Mouse (Mus musculus): ENCODE results near the gene Slfn5. TPM values are rescaled to one million over a fixed set of nuclear protein-coding genes. Genes with fewer than 3 reads are reported as not detected.

Gene Slfn5
- total and polyA plus RNA-seq, 3 experiments, result 17.9 to 59.2 (median 54.1) TPM

- 23% methylated on average over 28 of the region's 29 CpGs for WGBS
- intact Hi-C loops (cut with DNase I), result no loop called here
- no peak for TF ChIP-seq POLR2A (IDR thresholded peaks at IDR 0.05; ENCODE audit: insufficient read depth, low read depth, low read length)
- no peak for TF ChIP-seq EP300 (IDR thresholded peaks at IDR 0.05; ENCODE audit: insufficient read depth, low read depth, low read length)
- no peak for TF ChIP-seq CTCF (IDR thresholded peaks at IDR 0.05)
- Histone ChIP-seq H3K79me2 (replicated peaks; ENCODE audit: control insufficient read depth, insufficient read depth, low read length) (peaks cover 3% of the 10 kb centered on the region), H3K27me3 (ENCODE audit: control insufficient read depth, insufficient read depth, low read length) (no peaks in the 10 kb centered on the region), H3K36me3 (ENCODE audit: control insufficient read depth, insufficient read depth, low read length) (no peaks in the 10 kb centered on the region; the same call in 1 of the 2 replicates), H3K9ac (ENCODE audit: low read depth, low read length) (peak overlapping the region; percentile 96), H3K4me3 (peak overlapping the region; percentile 39), H3K27ac (peak overlapping the region; percentile 61), H3K4me1 (ENCODE audit: control insufficient read depth, insufficient read depth, low read length) (peaks cover 7% of the 10 kb centered on the region)
- DNase-seq, result no peak
Observed at GRCm38 (mm10) chr11:82933186-82933585, 18.0 kb upstream of the Slfn5 start.

- TF ChIP-seq CTCF (IDR thresholded peaks at IDR 0.05) (no peak), POLR2A (IDR thresholded peaks at IDR 0.05; ENCODE audit: insufficient read depth, low read depth, low read length) (no peak)
- H3K9ac ChIP-seq (ENCODE audit: low read depth, low read length), result no peak overlapping the region
- no peak for DNase-seq
- no peaks in the 10 kb centered on the region for H3K27me3 ChIP-seq (ENCODE audit: control insufficient read depth, insufficient read depth, low read length)
- intact Hi-C loops (cut with DNase I), result no loop called here
- no peaks in the 10 kb centered on the region for H3K36me3 ChIP-seq (ENCODE audit: control insufficient read depth, insufficient read depth, low read length)
- no peaks in the 10 kb centered on the region for H3K79me2 ChIP-seq (replicated peaks; ENCODE audit: control insufficient read depth, insufficient read depth, low read length)
- no peak overlapping the region for H3K4me3 ChIP-seq
- H3K4me1 ChIP-seq (ENCODE audit: control insufficient read depth, insufficient read depth, low read length), result peaks cover 4% of the 10 kb centered on the region
- 51% methylated on average over 6 of the region's 6 CpGs for WGBS
- no peak overlapping the region for H3K27ac ChIP-seq
Observed at GRCm38 (mm10) chr11:82943336-82943735, 7.8 kb upstream of the Slfn5 start.

GRCm38 (mm10) chr11:82945636-82946035, 5.5 kb upstream of the Slfn5 start:
- no peak for DNase-seq
- intact Hi-C loops (cut with DNase I), result no loop called here
- Histone ChIP-seq H3K36me3 (ENCODE audit: control insufficient read depth, insufficient read depth, low read length) (no peaks in the 10 kb centered on the region), H3K79me2 (replicated peaks; ENCODE audit: control insufficient read depth, insufficient read depth, low read length) (no peaks in the 10 kb centered on the region), H3K27ac (no peak overlapping the region), H3K4me1 (ENCODE audit: control insufficient read depth, insufficient read depth, low read length) (peaks cover 9% of the 10 kb centered on the region), H3K4me3 (no peak overlapping the region), H3K27me3 (ENCODE audit: control insufficient read depth, insufficient read depth, low read length) (no peaks in the 10 kb centered on the region), H3K9ac (ENCODE audit: low read depth, low read length) (no peak overlapping the region)
- TF ChIP-seq POLR2A (IDR thresholded peaks at IDR 0.05; ENCODE audit: insufficient read depth, low read depth, low read length) (no peak), EP300 (IDR thresholded peaks at IDR 0.05; ENCODE audit: insufficient read depth, low read depth, low read length) (no peak), CTCF (IDR thresholded peaks at IDR 0.05) (no peak)
- 20% methylated on average over 2 of the region's 2 CpGs for WGBS

GRCm38 (mm10) chr11:82947457-82947856, 3.7 kb upstream of the Slfn5 start:
- no peak for DNase-seq
- Histone ChIP-seq H3K4me1 (ENCODE audit: control insufficient read depth, insufficient read depth, low read length) (peaks cover 9% of the 10 kb centered on the region), H3K36me3 (ENCODE audit: control insufficient read depth, insufficient read depth, low read length) (no peaks in the 10 kb centered on the region), H3K4me3 (0 out of 2 replicates have a peak overlapping the region, but pooled peaks have one; percentile 12), H3K27ac (peak overlapping the region; percentile 97), H3K79me2 (replicated peaks; ENCODE audit: control insufficient read depth, insufficient read depth, low read length) (no peaks in the 10 kb centered on the region), H3K9ac (ENCODE audit: low read depth, low read length) (peak overlapping the region; percentile 37; the same call in 1 of the 2 replicates), H3K27me3 (ENCODE audit: control insufficient read depth, insufficient read depth, low read length) (no peaks in the 10 kb centered on the region)
- 45% methylated on average over 4 of the region's 4 CpGs for WGBS
- intact Hi-C loops (cut with DNase I), result loop anchor here (1.0 kb wide), 1 partner anchor 13 kb away; no protein-coding TSS in a partner anchor
- TF ChIP-seq CTCF (IDR thresholded peaks at IDR 0.05) (no peak), EP300 (IDR thresholded peaks at IDR 0.05; ENCODE audit: insufficient read depth, low read depth, low read length) (0 out of 2 replicates have a peak, but pooled peaks have one; percentile 51), POLR2A (IDR thresholded peaks at IDR 0.05; ENCODE audit: insufficient read depth, low read depth, low read length) (peak; percentile 29; the same call in 1 of the 2 replicates)

- peak overlapping the region; percentile 64 for H3K9ac ChIP-seq (ENCODE audit: low read depth, low read length)
- no peaks in the 10 kb centered on the region for H3K79me2 ChIP-seq (replicated peaks; ENCODE audit: control insufficient read depth, insufficient read depth, low read length)
- peak overlapping the region; percentile 40 for H3K4me3 ChIP-seq
- peak overlapping the region; percentile 97 for H3K27ac ChIP-seq
- 46% methylated on average over 9 of the region's 9 CpGs for WGBS
- H3K27me3 ChIP-seq (ENCODE audit: control insufficient read depth, insufficient read depth, low read length), result no peaks in the 10 kb centered on the region
- peaks cover 9% of the 10 kb centered on the region for H3K4me1 ChIP-seq (ENCODE audit: control insufficient read depth, insufficient read depth, low read length)
- peak; percentile 53 to 59 for DNase-seq
- TF ChIP-seq POLR2A (IDR thresholded peaks at IDR 0.05; ENCODE audit: insufficient read depth, low read depth, low read length) (0 out of 2 replicates have a peak, but pooled peaks have one; percentile 20), EP300 (IDR thresholded peaks at IDR 0.05; ENCODE audit: insufficient read depth, low read depth, low read length) (no peak)
- peaks cover 5% of the 10 kb centered on the region for H3K36me3 ChIP-seq (ENCODE audit: control insufficient read depth, insufficient read depth, low read length)
- intact Hi-C loops (cut with DNase I), result no loop called here
Observed at GRCm38 (mm10) chr11:82949036-82949435, 2.1 kb upstream of the Slfn5 start.

GRCm38 (mm10) chr11:82951865-82952611, 889 bp downstream of the Slfn5 start:
- Histone ChIP-seq H3K27me3 (ENCODE audit: control insufficient read depth, insufficient read depth, low read length) (no peaks in the 10 kb centered on the region), H3K79me2 (replicated peaks; ENCODE audit: control insufficient read depth, insufficient read depth, low read length) (peaks cover 1% of the 10 kb centered on the region; the same call in 1 of the 2 replicates), H3K9ac (ENCODE audit: low read depth, low read length) (peak overlapping the region; percentile 68), H3K4me1 (ENCODE audit: control insufficient read depth, insufficient read depth, low read length) (peaks cover 14% of the 10 kb centered on the region), H3K27ac (peak overlapping the region; percentile 97), H3K4me3 (peak overlapping the region; percentile 63), H3K36me3 (ENCODE audit: control insufficient read depth, insufficient read depth, low read length) (peaks cover 24% of the 10 kb centered on the region)
- peak; percentile 84 to 87 for DNase-seq
- 6% methylated on average over 28 of the region's 28 CpGs for WGBS
- intact Hi-C loops (cut with DNase I), result loop anchor here (5.0 kb wide), 1 partner anchor 515 kb away; no protein-coding TSS in a partner anchor
- TF ChIP-seq POLR2A (IDR thresholded peaks at IDR 0.05; ENCODE audit: insufficient read depth, low read depth, low read length) (peak; percentile 97), CTCF (IDR thresholded peaks at IDR 0.05) (no peak), EP300 (IDR thresholded peaks at IDR 0.05; ENCODE audit: insufficient read depth, low read depth, low read length) (0 out of 2 replicates have a peak, but pooled peaks have one; percentile 79)

Measured in heart, adult 2 months (tissue).